Mouse (Mus musculus) skeletal muscle tissue, adult 2 months (tissue): ENCODE results near the gene Myo1b.
"Not testable (repeated sequence)": the region's sequence is repeated elsewhere in the genome, so short reads cannot be mapped to it uniquely, and the experiment has no call there.

Experiments used
- DNase-seq: peaks from one replicate; pipeline ENCODE4 v3.0.0-alpha.2; 2012; ENCODE audit warnings: low read depth, low spot score

Myo1b gene

DNA sequence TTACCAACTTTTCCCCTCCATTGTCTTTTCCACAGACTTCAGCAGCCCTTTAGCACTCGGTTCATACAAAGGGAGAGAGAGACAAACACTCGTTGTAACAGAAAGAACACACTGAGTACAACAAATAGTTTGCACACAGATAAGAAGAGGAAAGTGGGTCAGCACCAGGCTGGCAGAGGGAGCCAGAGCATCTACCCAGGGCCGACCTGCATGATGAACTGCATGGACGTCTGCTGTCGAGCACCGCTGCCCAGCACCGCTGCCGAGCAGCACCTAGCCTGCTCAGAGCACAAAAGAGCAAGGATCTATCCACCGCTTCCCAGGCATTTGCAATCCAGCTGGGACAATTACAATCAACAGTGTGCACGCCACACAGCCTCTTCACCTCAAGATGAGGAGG is 19.9 kb downstream of the Myo1b start:
- no peak for DNase-seq

DNA sequence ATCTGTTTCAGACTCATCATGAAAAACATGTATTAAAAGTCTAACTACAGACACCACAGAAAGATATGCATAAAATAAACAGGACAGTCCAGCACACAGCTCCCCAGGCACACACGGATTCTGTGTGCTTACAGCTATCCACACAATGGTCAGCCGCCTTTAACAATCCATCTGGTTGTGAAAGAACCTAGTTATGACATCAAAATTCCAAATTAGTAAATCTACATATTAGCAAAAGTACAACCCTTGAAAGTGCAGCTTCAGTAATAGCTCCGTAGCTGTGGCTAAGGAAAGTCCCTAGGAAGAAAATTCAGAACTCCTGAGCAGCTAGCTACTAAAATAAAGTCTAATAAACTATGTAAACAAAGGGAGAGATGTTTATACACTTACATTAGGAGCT is 21.1 kb downstream of the Myo1b start:
- DNase-seq, result no peak

DNA sequence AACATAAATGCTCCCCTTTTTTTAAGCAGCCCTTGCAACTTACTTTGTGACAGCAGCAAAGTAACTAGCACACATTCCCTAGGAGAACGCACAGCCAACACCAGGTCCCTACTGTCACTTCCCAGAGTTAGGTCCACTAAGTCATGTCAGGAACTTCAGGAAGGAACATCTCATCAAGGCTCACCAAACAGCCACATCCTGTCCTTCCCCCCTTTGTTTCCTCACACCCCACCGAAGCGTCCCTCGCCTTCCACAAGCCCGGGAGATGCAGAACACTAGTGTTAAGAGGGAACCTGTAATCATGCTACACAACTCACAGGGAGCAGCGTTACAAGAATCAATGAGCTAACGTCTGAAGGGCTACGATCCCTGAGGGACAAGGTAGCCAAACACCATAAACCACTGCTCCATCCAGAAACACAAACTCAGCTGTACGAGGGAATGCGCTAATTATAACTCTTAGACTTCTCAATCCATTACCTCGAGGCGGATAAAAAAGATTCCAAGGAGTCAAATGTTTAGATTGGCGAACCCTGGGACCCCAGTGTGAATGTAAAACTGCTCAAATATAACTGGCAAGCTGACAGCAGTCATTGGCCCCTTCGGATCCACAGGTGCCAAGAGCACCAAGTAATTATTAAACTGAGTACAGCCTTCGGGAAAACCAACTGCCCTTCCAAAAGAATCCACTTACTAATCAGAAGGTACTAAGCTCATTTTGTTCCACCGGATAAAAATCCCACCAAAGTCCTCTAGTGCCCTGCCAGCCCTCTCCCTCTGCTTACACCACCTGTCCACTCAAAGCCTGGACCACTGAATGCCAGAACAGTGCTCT is 22.1 kb downstream of the Myo1b start:
- DNase-seq, result no peak

DNA sequence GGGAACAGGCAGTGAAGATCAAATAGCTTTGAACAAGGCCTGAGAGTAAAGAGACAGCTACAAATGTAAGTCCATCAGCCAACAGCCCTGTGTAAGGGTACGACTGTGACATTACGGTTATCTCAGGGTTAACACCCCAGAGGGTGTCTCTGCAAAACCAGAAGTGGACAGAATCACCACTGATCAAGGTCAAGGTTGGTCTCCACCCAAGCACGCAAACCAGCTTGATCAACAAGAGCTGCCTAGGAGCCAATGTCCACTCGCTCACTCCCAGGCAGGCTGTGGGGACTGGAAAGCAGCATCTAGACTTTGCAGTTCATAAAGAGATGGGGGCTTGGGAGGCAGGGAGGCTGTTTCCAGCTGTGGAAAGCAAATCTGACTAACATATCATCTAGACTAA is 23.9 kb downstream of the Myo1b start:
- DNase-seq, result no peak

DNA sequence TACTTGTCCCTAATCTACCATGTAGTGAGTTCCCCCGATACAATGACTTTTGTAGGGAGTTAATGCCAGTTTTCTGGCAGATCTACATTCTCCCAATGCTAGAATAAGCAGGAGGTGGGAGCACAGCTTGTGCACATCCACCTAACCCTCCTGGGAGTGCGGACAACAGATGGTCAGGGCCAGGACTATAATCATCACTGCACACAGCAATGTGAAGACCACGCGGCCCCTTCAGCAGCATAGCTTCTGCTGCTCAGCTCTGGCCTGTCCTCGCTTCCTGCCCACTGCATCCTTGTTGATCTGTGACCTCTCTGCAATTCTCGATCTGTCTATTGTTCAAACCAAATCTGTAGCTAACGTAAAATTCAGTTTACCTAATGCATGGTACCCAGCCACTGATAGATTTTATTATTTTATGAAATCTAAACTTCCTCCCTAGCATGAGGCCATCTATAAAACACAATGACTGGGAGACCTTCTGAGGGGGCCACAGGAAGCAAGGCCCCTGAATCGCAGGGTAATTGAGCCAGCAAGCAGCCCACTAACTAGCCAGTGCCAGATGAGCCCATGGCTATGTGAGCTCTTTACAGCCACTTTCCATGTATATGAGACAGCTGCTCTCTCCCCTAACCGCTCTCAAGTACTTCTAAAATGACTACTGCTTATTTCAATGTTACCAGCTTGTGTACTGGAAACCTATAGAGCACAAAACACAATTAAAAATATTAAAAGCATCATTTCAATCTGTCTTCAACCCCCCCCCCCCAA is 27.6 kb downstream of the Myo1b start:
- no peak for DNase-seq

DNA sequence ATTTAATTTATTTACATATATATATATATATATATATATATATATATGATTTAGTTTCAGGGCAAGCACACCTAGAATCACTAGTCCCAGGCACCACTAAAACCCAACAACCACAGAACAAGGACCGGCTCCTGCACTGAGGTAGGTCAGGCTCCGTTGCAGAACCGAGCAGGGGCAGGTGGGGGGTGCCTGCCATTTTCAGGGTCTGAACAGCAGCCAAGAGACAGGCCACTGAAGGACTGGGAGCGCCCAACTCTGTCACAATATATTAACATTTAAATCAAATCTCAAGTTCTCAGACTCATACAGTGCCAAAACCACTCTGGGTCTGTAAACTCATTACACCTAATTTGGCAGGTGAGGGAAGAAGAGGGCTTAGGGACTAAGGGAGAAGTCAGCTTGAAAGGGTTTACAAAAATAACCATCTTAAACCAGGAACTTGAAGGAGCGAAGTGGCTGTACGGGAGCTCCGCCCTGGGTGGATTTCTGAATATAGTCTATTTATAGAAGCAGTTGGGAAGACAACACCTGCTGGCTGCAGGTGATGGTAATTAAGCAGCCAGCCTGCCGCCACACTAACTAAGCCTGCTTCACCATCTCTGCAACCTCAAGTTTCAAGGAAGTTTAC is 30.4 kb downstream of the Myo1b start:
- DNase-seq, result no peak

DNA sequence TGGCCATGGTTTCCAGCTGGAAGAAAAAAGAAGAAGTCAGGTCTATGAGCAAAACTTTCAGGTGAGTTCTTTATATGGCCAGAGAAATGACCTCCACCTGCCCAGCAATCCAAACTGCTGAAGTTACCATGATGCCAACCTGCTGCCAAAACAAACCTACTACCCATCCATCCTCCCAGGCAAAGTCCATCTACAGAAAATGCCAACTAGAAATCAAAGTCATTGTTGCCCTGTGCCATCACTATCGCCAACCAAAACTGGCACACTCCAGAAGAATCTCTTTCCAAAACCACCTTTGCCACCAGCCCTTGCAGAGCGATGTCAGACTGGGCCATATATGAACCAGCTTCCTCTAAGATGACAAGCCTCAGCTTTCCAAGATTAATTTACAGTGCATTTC is 32.7 kb downstream of the Myo1b start:
- no peak for DNase-seq

DNA sequence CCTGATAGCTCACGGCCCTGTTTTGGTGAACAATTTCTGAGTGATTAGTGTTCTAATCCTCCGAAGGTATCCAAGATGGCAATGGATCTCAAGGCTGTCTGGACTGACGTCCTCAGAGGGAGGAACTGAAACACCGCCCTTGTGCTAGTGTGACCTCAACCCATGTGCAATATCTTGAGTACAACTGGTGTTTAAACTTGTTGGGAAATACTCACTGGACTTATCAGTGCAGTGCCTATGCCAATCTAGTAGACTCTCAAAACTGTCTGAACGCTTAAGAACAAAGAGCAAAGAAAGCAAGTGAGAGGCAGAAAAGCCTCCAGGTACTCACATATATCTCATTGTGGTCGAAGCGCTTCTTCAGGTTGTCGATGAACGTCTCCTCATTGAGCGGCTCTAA is 33.1 kb downstream of the Myo1b start:
- DNase-seq, result no peak

DNA sequence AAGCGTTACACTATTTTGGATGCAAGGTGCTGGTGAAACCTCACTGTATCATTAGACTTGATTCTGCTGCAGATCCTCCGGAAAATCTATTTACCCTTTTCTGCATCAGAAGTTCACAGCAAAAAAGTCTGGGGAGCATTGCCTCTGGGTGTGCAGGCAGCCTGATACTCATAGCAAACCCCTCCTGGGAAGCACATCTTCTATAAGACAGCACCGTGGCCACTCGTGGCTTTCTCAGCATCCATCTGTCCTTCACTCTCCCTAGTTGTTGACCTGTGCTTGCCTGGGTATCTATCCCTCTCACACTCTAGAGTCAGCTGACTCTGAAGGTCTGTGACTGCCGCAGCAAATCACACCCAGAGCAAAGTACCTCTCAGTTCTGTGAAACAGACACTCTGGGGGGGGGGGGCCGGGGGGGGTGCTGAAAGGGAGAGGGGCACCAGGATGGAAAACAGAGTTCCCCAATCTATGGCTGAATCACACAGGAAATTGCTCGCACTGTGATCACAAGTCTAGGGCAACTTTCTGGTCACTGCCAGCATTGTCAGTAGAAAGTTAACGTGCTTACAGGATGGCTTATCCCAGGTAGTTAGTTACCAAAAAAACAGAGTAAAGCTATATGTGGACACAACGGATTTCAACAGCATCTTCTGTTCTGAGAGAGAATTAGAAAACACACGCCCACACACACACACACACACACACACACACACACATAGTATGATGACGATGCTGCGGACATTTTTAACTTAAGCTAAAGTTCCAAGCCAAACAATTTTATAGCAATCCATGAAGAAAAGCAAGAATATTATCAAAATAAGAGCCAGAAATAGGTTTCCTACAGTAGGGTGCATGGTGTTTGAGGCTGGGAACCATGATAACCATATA is 35.7 kb downstream of the Myo1b start:
- no peak for DNase-seq

DNA sequence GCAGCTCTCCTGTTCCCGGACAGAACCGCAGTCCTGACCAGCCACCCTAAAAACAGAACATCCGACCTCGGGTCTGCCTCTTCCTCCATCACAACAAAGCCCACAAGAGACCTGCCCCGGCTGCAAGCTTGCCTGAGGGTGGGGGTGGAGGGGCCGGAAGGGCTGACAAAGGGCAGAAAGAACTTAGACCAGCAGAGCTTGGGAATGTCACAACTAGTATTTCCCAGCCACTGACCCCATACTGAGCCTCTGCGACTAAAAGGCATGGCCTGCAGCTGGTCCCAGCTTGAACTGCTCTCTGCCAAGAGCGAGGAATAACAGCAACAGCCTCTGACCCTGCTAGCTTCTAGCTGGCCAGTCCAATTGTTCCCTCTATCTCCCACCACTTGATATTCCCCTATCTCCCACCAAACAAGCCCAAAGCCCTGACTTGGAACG is 36.5 kb downstream of the Myo1b start:
- peak; percentile 13 for DNase-seq

DNA sequence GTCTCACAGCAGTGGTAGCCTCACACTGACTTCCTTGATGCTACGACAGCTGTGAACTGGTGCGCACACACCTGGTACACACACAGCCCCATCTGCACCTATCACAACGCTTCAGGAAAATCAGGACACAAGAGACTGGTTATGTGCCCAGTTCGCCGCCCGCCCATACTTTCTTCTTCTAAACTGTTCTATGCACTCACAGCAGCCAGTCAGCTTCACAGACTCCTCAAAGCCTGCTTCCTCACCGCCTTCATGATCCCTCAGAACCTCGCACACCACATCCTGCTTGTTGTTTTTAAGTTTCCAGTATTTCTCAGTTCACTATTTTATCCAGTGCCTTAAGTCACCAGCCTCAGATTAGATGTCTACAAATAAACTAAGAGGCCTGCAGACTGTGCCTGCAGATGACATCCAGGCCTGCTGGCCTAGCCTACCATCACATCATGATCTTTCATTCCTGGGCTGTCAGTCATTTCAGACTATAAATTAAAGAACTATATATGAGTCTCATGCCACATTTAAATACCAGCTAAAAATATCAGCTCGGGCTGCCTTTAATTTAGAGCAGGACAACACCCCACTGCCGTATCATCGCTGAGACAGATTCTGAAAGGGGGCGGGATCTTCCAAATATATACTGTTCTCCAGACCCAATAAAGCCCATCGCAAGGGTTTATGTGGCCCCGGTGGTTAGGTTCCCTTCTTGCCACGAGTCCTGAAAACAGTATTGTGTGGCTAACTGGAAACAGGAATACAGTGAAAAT is 40.2 kb downstream of the Myo1b start:
- no peak for DNase-seq

DNA sequence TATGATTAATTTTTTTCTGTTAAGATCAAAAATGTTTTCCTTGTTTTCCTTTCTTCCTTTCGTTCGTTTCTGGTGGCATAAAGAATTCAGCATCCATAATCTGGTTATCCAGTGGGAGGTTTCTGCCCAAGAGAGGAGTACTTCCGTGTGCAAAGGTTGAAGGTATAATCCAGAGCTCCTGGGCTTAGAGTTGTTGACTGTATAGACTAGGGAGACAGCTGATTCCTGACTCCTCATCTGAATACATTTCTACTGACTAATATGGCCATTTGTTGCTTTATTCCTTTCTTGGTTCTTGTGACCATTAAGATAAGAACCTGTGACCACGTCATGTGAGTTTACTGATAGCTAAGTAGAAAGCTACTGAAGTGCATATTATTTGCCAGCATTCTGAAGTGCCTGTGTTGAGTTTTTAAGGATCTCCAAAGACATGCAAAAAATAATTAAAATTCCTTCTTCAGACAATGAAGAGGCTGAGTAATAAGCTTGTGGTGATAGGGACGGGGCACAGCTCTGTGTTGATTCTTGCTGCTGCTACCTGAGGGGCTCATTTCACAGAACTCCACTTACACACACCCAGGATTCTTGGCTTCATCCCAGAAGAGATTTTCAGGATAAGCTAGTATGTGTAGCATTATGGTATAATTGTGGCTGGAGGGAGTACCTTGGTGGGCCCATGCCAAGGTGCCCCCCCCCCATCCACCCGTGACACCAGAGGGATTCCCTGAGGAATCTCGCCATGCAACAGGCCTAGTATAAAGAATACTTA is 43.2 kb downstream of the Myo1b start:
- DNase-seq, result no peak

DNA sequence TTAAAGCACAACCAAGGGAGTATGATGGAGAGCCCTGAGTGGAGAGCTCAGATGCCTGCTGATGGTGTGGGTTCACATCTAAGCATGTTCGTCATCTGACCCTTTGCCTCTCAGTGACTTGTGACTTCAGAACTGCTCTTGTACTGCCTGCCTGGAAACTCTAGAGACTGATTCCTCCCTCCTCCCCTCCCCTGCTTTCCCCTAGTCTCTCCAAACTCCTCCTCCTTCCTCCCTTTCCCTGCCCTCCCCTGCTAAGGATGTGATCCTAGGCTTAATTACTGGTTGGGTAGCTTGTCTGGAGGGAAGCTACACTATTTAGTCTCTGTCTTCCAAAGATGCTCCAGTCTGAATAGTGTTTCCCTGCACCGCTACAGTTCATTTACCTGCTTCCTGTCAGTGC is 44.6 kb downstream of the Myo1b start:
- DNase-seq, result not testable (repeated sequence)

DNA sequence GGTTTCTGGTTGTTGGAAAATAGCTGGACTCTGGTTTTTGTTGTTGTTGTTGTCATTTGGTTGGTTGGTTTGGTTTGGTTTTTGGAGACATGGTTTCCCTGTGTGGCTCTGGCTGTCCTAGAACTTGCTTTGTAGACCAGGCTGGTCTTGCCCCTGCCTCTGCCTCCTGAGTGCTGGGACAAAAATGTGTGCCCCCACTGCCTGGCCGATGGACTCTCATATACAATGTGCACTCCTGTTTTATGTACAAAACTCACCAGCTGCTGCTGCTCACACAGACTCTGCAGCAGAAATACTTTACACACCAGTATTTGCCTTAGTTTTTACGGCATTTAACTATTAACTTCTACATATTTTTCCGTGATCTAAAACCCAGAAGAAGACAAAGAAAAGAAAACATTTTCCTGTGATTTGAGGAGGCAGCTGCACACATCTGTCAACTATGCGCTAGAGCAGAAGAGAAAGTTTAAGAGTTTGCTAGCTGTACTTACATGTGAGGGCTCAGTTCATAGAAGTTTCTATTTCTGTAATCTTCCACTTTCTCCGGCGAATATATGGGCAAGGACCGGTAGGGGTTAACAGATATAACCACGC is 52.9 kb downstream of the Myo1b start:
- DNase-seq, result no peak

DNA sequence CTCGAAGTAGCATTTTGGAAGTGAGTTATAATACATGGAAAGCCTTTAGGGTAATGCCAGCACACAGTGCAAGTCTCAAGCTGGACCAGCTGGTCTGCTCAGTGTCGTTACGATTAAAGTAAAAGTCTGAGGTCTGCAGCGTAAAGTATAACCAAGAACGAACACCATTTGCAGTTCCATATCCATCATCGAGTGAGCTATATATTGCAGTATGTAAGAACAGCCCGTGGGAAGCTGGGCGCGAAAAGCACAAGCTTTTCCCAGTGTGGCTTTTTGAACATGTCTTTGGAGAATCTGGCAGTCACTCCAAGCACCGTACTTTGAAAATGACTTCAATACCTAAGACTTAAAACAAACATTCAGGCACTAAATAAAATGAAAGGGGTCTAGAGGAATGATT is 55.0 kb downstream of the Myo1b start:
- no peak for DNase-seq

DNA sequence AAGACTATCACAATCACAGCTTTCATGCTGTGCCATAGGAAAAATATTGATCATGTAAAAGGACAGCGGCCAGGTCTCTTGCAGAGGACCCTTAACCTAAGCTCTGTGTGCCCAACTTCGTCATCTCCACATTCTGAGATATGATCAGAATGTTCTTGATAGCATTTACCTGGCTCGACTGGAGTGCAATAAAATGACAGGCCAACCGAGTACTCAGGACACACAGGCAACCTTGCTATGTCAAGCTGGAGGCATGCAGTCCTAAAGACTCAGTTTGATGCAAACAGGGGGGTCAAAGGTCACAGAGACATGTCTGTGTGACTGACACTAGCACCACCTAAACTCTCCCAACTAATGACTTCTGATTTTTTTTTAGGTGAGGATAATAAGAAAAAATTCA is 58.9 kb downstream of the Myo1b start:
- no peak for DNase-seq

DNA sequence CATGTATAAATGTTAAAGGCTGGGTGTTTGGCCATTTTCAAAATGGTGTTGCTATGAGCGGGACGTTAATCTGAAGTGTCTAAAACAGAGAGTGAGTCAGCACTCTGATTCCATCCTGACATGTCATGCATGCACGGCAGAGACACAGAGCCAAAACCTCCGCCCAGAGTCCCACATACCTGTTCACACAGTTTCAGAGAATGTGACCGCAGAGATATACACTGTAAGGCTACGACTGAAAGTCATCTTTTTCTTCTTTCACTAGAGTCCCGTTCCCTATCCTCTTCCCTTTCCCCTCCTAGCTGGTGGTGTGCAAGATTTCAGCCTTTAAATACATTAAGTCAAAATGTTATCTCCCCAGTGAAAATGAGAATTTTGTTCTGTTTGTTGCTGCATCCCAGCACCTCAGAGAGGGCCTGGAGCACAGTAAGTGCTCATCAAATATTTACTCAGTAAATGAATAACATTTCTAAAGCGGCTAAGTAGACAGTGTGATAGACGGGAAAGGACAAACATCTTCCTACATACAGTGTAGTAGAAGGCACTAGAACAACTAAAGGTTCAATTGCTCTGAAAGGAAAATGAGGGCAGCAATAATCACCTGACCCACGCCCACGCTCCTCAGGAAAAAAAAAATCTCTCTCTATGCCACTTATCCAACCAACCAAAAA is 59.5 kb downstream of the Myo1b start:
- DNase-seq, result no peak

DNA sequence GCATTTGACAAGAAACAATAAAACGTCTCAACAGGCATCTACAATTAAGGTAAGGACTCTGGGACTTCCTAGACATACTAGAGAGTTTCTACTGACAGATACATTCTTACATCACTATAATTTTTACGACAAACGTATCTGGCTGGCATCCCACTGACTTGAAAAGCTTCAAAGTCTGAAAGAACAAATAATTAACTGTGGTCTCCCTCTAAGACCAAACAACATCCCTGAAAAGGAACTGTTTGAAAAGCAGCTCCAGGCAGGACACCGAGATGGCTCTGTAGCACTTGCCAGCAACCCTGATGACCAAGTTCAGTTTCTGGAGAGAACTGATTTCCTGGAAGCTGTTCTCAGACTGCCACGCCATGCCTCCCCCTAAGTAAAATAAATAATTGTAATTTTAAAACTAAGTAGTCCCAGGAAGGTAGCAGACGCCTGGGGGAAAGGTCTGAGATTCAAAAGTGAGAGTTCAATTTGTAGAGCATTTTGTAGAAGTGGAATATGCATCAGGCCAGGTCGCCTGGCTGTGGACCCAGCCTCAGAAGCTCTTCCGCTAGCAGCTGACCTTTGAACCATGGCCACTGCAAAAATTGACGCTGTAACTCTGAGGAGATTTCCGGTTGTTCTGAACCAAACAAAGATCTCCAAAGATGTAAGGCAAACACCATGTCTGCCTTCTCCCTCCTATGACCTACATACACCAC is 60.2 kb downstream of the Myo1b start:
- no peak for DNase-seq

DNA sequence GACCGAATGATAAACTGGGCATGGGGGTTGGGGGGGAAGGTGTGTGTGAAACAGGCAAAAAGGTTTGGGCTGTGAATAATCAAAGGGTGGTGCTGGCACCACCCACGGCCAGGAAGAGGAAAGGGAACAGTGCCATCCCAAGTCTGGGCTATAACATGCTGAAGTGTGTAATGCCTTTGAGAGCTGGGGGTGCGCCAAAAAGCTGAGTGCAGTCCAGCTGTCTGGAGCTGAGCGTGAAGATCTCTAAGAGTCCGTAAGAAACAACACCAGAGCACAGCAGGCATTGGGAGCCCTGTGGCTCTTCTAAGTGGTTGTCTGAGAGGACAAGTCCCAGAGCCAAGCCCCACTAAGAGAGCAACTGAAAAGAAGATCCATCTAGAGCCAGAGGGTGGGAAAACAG is 63.6 kb downstream of the Myo1b start:
- no peak for DNase-seq
